Mouse (Mus musculus) small intestine, adult 10 weeks (tissue): ENCODE measurements around the gene Slc22a17. TPM values are rescaled to one million over a fixed set of nuclear protein-coding genes. Genes with fewer than 3 reads are reported as not detected.

Source experiments
- polyA plus RNA-seq: library from polyadenylated mRNA; stranded (reverse); fragments of 350-450 nt; fragmentation: Illumina TruSeq; extraction: RNeasy Lipid Tissue Mini Kit (QIAGEN cat#74804); gene quantifications from one replicate; pipeline ENCODE4 v1.2.3, GENCODE M21; 2014; ENCODE audit warnings: low replicate concordance

The Slc22a17 gene
- 0.22 TPM for polyA plus RNA-seq

GRCm38 (mm10) chr14:54912886-54913285, at the start of gene Slc22a17:
TSS of gene Slc22a17 (minus strand) at chr14:54913132.

GRCm38 (mm10) chr14:54935904-54936830, 23.2 kb upstream of the Slc22a17 start, which contains the start of gene Cmtm5:
TSS of gene Cmtm5 (plus strand) at chr14:54936261.

GRCm38 (mm10) chr14:54932645-54933150, 19.8 kb upstream of the Slc22a17 start, which contains the start of gene Il25:
TSS of gene Il25 (plus strand) at chr14:54932695.

GRCm38 (mm10) chr14:54925349-54926342, 12.7 kb upstream of the Slc22a17 start, which contains the start of gene Efs:
TSS of gene Efs (minus strand) at chr14:54926126.

GRCm38 (mm10) chr14:54892200-54892599, 20.7 kb downstream of the Slc22a17 start, which contains the start of gene Pabpn1:
TSS of gene Pabpn1 (plus strand) at chr14:54892500.

GRCm38 (mm10) chr14:54883154-54884021, 29.5 kb downstream of the Slc22a17 start, which contains the start of the genes Bcl2l2 and Gm20521:
TSS of gene Bcl2l2 (plus strand) at chr14:54883377.
TSS of gene Gm20521 (plus strand) at chr14:54883441.

GRCm38 (mm10) chr14:54877048-54877715, 35.8 kb downstream of the Slc22a17 start, which contains the start of gene Ppp1r3e:
TSS of gene Ppp1r3e (minus strand) at chr14:54877550.

GRCm38 (mm10) chr14:54870861-54871260, 42.1 kb downstream of the Slc22a17 start, which contains the start of gene Homez:
TSS of gene Homez (minus strand) at chr14:54870961.

Other genes with a start within 250 kb of the Slc22a17 start
- 21.3 TPM for gene 1700123O20Rik, start 226.9 kb downstream of the Slc22a17 start, polyA plus RNA-seq
- 101 TPM for gene Acin1, start 226.2 kb downstream of the Slc22a17 start, polyA plus RNA-seq
- not detected for gene Gm29776, start 214.3 kb downstream of the Slc22a17 start, polyA plus RNA-seq
- not detected for gene Cebpe, start 201.0 kb downstream of the Slc22a17 start, polyA plus RNA-seq
- gene Slc7a8, start 131.2 kb downstream of the Slc22a17 start, polyA plus RNA-seq: 32.0 TPM
- gene Rnf212b, start 99.0 kb downstream of the Slc22a17 start, polyA plus RNA-seq: not detected
- 3.3 TPM for gene Homez, start 42.2 kb downstream of the Slc22a17 start, polyA plus RNA-seq
- gene Ppp1r3e, start 35.6 kb downstream of the Slc22a17 start, polyA plus RNA-seq: 3.3 TPM
- 12.5 TPM for gene Bcl2l2, start 29.8 kb downstream of the Slc22a17 start, polyA plus RNA-seq
- not detected for gene Gm20521, start 29.7 kb downstream of the Slc22a17 start, polyA plus RNA-seq
- gene Pabpn1, start 20.6 kb downstream of the Slc22a17 start, polyA plus RNA-seq: 46.7 TPM
- not detected for gene Efs, start 13.0 kb upstream of the Slc22a17 start, polyA plus RNA-seq
- not detected for gene Il25, start 19.6 kb upstream of the Slc22a17 start, polyA plus RNA-seq
- not detected for gene Cmtm5, start 23.1 kb upstream of the Slc22a17 start, polyA plus RNA-seq
- not detected for gene Myh6, start 53.8 kb upstream of the Slc22a17 start, polyA plus RNA-seq
- gene Gm17428, start 63.8 kb upstream of the Slc22a17 start, polyA plus RNA-seq: not detected
- gene Myh7, start 81.5 kb upstream of the Slc22a17 start, polyA plus RNA-seq: not detected
- 1.9 TPM for gene Ngdn, start 102.3 kb upstream of the Slc22a17 start, polyA plus RNA-seq
- 0.41 TPM for gene Zfhx2, start 179.2 kb upstream of the Slc22a17 start, polyA plus RNA-seq
- gene Thtpa, start 181.7 kb upstream of the Slc22a17 start, polyA plus RNA-seq: 3.2 TPM
- gene Ap1g2, start 193.5 kb upstream of the Slc22a17 start, polyA plus RNA-seq: 15.8 TPM
- 0.37 TPM for gene Jph4, start 203.8 kb upstream of the Slc22a17 start, polyA plus RNA-seq